Mouse (Mus musculus): ENCODE measurements around the gene Rhox6. TPM values are rescaled to one million over a fixed set of nuclear protein-coding genes. Genes with fewer than 3 reads are reported as not detected.

Gene Rhox6
- not detected in 2 replicates for polyA plus RNA-seq (2012; rRNA removed; ENCODE audit: low replicate concordance)

DNA sequence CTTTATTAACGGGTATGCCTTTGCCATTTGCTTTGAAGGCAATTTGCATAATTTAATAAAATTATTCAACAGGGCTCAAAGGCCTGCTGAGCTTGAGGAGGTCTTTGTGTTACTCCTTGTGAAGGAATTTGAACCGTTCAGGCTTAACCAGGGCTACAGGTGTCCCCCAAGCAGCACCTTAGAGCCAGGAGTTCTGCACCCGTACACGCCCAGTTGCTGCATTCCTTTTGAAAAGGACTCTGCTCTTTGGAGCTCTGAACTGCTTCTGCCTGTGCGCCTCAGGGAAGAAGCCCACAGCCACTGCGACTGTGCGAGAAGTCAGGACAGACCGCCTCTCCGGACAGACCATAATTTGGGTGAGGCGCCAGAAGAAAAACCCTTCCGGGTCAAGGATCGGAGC, at the start of gene Rhox6:
Gene Rhox6, plus strand, starts transcription at position 301 of the 400 bp plus-strand sequence.

DNA sequence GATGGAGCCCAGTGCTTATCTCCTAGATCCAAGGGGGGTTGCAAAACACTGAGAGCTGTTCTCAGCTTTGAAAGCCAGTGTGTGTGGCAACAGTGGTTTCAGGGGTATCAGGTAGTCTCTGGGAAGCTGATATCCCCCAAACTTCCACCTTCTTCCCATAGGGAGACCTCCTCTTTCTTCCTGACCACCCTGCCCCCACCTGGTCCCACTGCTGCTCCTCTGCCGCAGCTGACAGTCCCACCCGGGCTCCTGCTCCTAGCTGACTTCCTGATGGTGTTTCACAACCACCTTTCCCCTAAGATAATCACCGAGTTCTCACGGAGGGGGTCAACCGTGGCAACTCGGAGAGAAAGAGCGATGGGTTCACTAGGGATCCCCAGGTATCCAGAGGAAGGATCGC, 4.7 kb downstream of the Rhox6 start, which contains the start of gene Rhox7a:
Gene Rhox7a, plus strand, starts transcription at position 301 of the 400 bp plus-strand sequence.

DNA sequence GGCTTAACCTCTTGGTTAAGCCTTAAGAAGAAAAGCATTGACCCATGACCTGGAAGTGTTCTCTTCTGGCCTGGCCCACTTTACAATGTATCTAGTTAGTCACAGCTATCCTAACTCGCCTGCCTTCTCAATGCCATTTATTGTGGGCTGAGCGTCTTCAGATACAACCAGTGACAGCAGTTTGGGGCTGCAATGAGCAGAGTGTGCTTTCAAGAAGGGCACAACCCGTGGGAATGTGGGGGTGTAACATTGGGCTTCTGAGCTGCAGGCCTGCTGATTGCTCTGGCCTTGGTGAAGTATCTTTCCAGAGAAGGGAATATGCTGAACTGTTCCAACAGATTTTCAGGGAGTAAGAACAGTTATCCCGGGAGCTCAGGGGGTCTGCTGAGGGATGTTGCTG, 52.1 kb downstream of the Rhox6 start, which contains the start of gene Rhox8:
Gene Rhox8, minus strand, starts transcription at position 101 of the 400 bp plus-strand sequence.

Other genes with a start within 250 kb of the Rhox6 start
- gene Rhox3f, start 245.9 kb upstream of the Rhox6 start, polyA plus RNA-seq (2012; rRNA removed; ENCODE audit: low replicate concordance), result not detected in 2 replicates
- gene Rhox4f, start 219.2 kb upstream of the Rhox6 start, polyA plus RNA-seq (2012; rRNA removed; ENCODE audit: low replicate concordance), result not detected in 2 replicates
- gene Rhox3g, start 198.3 kb upstream of the Rhox6 start, polyA plus RNA-seq (2012; rRNA removed; ENCODE audit: low replicate concordance), result not detected in 2 replicates
- gene Rhox2g, start 183.4 kb upstream of the Rhox6 start, polyA plus RNA-seq (2012; rRNA removed; ENCODE audit: low replicate concordance), result not detected in 2 replicates
- gene Rhox4g, start 175.6 kb upstream of the Rhox6 start, polyA plus RNA-seq (2012; rRNA removed; ENCODE audit: low replicate concordance), result not detected in 2 replicates
- gene Rhox3h, start 158.1 kb upstream of the Rhox6 start, polyA plus RNA-seq (2012; rRNA removed; ENCODE audit: low replicate concordance), result not detected in 2 replicates
- gene Rhox2h, start 153.6 kb upstream of the Rhox6 start, polyA plus RNA-seq (2012; rRNA removed; ENCODE audit: low replicate concordance), result not detected in 2 replicates
- not detected in 2 replicates for gene Rhox5, start 22.1 kb upstream of the Rhox6 start, polyA plus RNA-seq (2012; rRNA removed; ENCODE audit: low replicate concordance)
- gene Rhox7a, start 4.8 kb downstream of the Rhox6 start, polyA plus RNA-seq (2012; rRNA removed; ENCODE audit: low replicate concordance), result not detected in 2 replicates
- gene Rhox8, start 52.0 kb downstream of the Rhox6 start, polyA plus RNA-seq (2012; rRNA removed; ENCODE audit: low replicate concordance), result not detected in 2 replicates
- gene Rhox7b, start 70.3 kb downstream of the Rhox6 start, polyA plus RNA-seq (2012; rRNA removed; ENCODE audit: low replicate concordance), result not detected in 2 replicates
- not detected in 2 replicates for gene Rhox9, start 74.9 kb downstream of the Rhox6 start, polyA plus RNA-seq (2012; rRNA removed; ENCODE audit: low replicate concordance)
- gene Btg1-ps1, start 191.9 kb downstream of the Rhox6 start, polyA plus RNA-seq (2012; rRNA removed; ENCODE audit: low replicate concordance), result not detected in 2 replicates
- not detected in 2 replicates for gene Btg1-ps2, start 216.2 kb downstream of the Rhox6 start, polyA plus RNA-seq (2012; rRNA removed; ENCODE audit: low replicate concordance)
- not detected in 2 replicates for gene Rhox10, start 239.6 kb downstream of the Rhox6 start, polyA plus RNA-seq (2012; rRNA removed; ENCODE audit: low replicate concordance)